Mouse (Mus musculus) layer of hippocampus, adult 11-12 months (tissue): ENCODE data around the gene Tspan32.

Source experiments
- DNase-seq: peaks from one replicate; pipeline ENCODE4 v3.0.0; 2022; ENCODE audit warnings: low spot score

Tspan32 gene

GRCm38 (mm10) chr7:143004727-143005343 lies at the start of gene Tspan32:
Gene Tspan32 (plus strand): TSS chr7:143005046.
- no peak for DNase-seq

GRCm38 (mm10) chr7:142956018-142956417 lies 48.8 kb upstream of the Tspan32 start:
- no peak for DNase-seq

GRCm38 (mm10) chr7:142958817-142959216 lies 46.0 kb upstream of the Tspan32 start:
- no peak for DNase-seq

GRCm38 (mm10) chr7:142959752-142960151 lies 45.1 kb upstream of the Tspan32 start:
- no peak for DNase-seq

GRCm38 (mm10) chr7:142967414-142967883 lies 37.4 kb upstream of the Tspan32 start:
- no peak for DNase-seq

GRCm38 (mm10) chr7:142967884-142968808 lies 36.7 kb upstream of the Tspan32 start:
- DNase-seq: peak; percentile 38

- no peak for DNase-seq
Observed at GRCm38 (mm10) chr7:142968809-142969511, 35.9 kb upstream of the Tspan32 start, which contains the start of gene Ascl2. Gene Ascl2 (minus strand): TSS chr7:142969264.

GRCm38 (mm10) chr7:142981908-142982307 lies 22.9 kb upstream of the Tspan32 start:
- no peak for DNase-seq

- no peak for DNase-seq
Observed at GRCm38 (mm10) chr7:142985146-142985545, 19.7 kb upstream of the Tspan32 start.

GRCm38 (mm10) chr7:142987718-142988117 lies 17.1 kb upstream of the Tspan32 start:
- no peak for DNase-seq

GRCm38 (mm10) chr7:142995004-142995403 lies 9.8 kb upstream of the Tspan32 start:
- no peak for DNase-seq

GRCm38 (mm10) chr7:142995630-142996338 lies 9.1 kb upstream of the Tspan32 start:
- DNase-seq: no peak

GRCm38 (mm10) chr7:142996998-142997397 lies 7.8 kb upstream of the Tspan32 start:
- no peak for DNase-seq

GRCm38 (mm10) chr7:142997403-142998150 lies 7.3 kb upstream of the Tspan32 start:
- no peak for DNase-seq

- no peak for DNase-seq
Observed at GRCm38 (mm10) chr7:143002679-143003078, 2.2 kb upstream of the Tspan32 start.

- DNase-seq: no peak
Observed at GRCm38 (mm10) chr7:143005344-143006096, 674 bp downstream of the Tspan32 start.

- DNase-seq: no peak
Observed at GRCm38 (mm10) chr7:143006097-143006755, 1.4 kb downstream of the Tspan32 start.

GRCm38 (mm10) chr7:143006756-143007598 lies 2.1 kb downstream of the Tspan32 start:
- DNase-seq: no peak
